Mouse (Mus musculus) ES-E14 (cell line): ENCODE measurements at regions not wholly inside any gene's neighbourhood (a gene's known extent, or its start where the extent isn't known, plus 50 kb on each side); places are given as distances from the start of the nearest gene placed in this dataset.

Source experiments
- DNase-seq: peaks from one replicate; pipeline ENCODE4 v3.0.0-alpha.2; 2013; ENCODE audit warnings: low read depth, low spot score
- H3K27ac ChIP-seq: 2 replicates; pipeline ENCODE4 v1.5.1; 2012; ENCODE audit warnings: low read depth, mild to moderate bottlenecking, low read length, moderate library complexity, mixed read lengths; ENCODE audit not compliant: poor library complexity, insufficient read depth, severe bottlenecking
- H3K36me3 ChIP-seq: 2 replicates; pipeline ENCODE4 v1.6.1; 2012; ENCODE audit warnings: mild to moderate bottlenecking, low read length, moderate library complexity, mixed read lengths; ENCODE audit not compliant: control insufficient read depth, poor library complexity, insufficient read depth, severe bottlenecking
- H3K4me1 ChIP-seq, 2 experiments: fragments of 150-350 bp in 1 of 2; sonication (generic) in 1 of 2; 2 replicates each; pipeline ENCODE4 v1.6.1; 2012; ENCODE audit warnings: low read length in 2 of 2, mild to moderate bottlenecking in 1 of 2, mixed read lengths in 1 of 2; ENCODE audit not compliant: control insufficient read depth in 2 of 2, insufficient read depth in 2 of 2, poor library complexity in 1 of 2
- H3K4me3 ChIP-seq, 2 experiments: fragments of 150-350 bp in 1 of 2; sonication (generic) in 1 of 2; 2 replicates each; pipeline ENCODE4 v1.5.1; 2012; ENCODE audit warnings: low read length in 2 of 2, low read depth in 1 of 2, mild to moderate bottlenecking in 1 of 2, mixed read lengths in 1 of 2; ENCODE audit not compliant: insufficient read depth in 1 of 2, poor library complexity in 1 of 2, severe bottlenecking in 1 of 2
- H3K9ac ChIP-seq: 2 replicates; pipeline ENCODE4 v1.6.1; 2012; ENCODE audit warnings: low read depth, mild to moderate bottlenecking, low read length, mixed read lengths; ENCODE audit not compliant: poor library complexity, insufficient read depth, severe bottlenecking
- H3K9me3 ChIP-seq: fragments of 150-350 bp; sonication (generic); 2 replicates; pipeline ENCODE4 v1.6.1; 2012; ENCODE audit warnings: low read depth, mild to moderate bottlenecking, low read length; ENCODE audit not compliant: control insufficient read depth, insufficient read depth
- CHD2 ChIP-seq: IDR thresholded peaks from 2 replicates; pipeline ENCODE4 v1.6.1; 2014; ENCODE audit warnings: mild to moderate bottlenecking, low read depth, low read length, inconsistent platforms
- HCFC1 ChIP-seq: IDR thresholded peaks from 2 replicates; pipeline ENCODE4 v1.6.1; 2012; ENCODE audit warnings: low read length, inconsistent platforms, borderline replicate concordance; ENCODE audit not compliant: insufficient read depth
- MAFK ChIP-seq: IDR thresholded peaks from 2 replicates; pipeline ENCODE4 v1.6.1; 2014; ENCODE audit warnings: mild to moderate bottlenecking, low read depth, low read length, inconsistent platforms; ENCODE audit not compliant: insufficient read depth
- ZC3H11A ChIP-seq: IDR thresholded peaks from 2 replicates; pipeline ENCODE4 v1.6.1; 2012; ENCODE audit warnings: low read depth, mild to moderate bottlenecking, inconsistent platforms, low read length, borderline replicate concordance
- ZNF384 ChIP-seq: IDR thresholded peaks from 2 replicates; pipeline ENCODE4 v1.6.1; 2012; ENCODE audit warnings: low read depth, low read length, inconsistent platforms
- in situ Hi-C, 2 experiments: fragments of 600-800 bp; cut with MboI; formaldehyde crosslinking; loops; one replicate each; pipeline ENCODE4 v1.15.1; 2025; ENCODE audit warnings: low sequenced_read_pairs in 2 of 2, inconsistent platforms in 1 of 2; ENCODE audit not compliant: unreplicated experiment in 2 of 2

- no peak for TF ChIP-seq CHD2
- no peak for TF ChIP-seq ZNF384
- no peak for TF ChIP-seq ZC3H11A
- no peak for TF ChIP-seq MAFK
- no peak for TF ChIP-seq HCFC1
- no peak overlapping the region for H3K9ac ChIP-seq
- H3K27ac ChIP-seq: no peak overlapping the region
- H3K4me1 ChIP-seq: peaks cover 5 to 16% of the 10 kb centered on the region in 2 experiments; a peak in 2 of 4 replicates
- no peaks in the 10 kb centered on the region; the same call in 1 of the 2 replicates for H3K36me3 ChIP-seq
- H3K4me3 ChIP-seq: no peak overlapping the region
- no peak for DNase-seq
- in situ Hi-C loops: no loop called here
- no peaks in the 10 kb centered on the region for H3K9me3 ChIP-seq
Observed at GRCm38 (mm10) chr1:92343161-92343598, 130.5 kb downstream of the Ndufa10 start.

- H3K9ac ChIP-seq: no peak overlapping the region
- in situ Hi-C loops: no loop called here
- no peak overlapping the region for H3K27ac ChIP-seq
- no peaks in the 10 kb centered on the region for H3K36me3 ChIP-seq
- peaks cover 2 to 10% of the 10 kb centered on the region in 2 experiments; a peak in 1 of 4 replicates for H3K4me1 ChIP-seq
- no peak overlapping the region for H3K4me3 ChIP-seq
- H3K9me3 ChIP-seq: no peaks in the 10 kb centered on the region
- DNase-seq: no peak
- TF ChIP-seq MAFK (no peak), ZNF384 (no peak), HCFC1 (no peak), CHD2 (no peak), ZC3H11A (no peak)
Observed at GRCm38 (mm10) chr1:92341846-92342540, 131.7 kb downstream of the Ndufa10 start.

- Histone ChIP-seq H3K36me3 (no peaks in the 10 kb centered on the region), H3K4me3 (no peak overlapping the region), H3K9me3 (no peaks in the 10 kb centered on the region), H3K27ac (no peak overlapping the region), H3K4me1 (peaks cover 0 to 6% of the 10 kb centered on the region in 2 experiments; a peak in 1 of 4 replicates), H3K9ac (no peak overlapping the region)
- in situ Hi-C loops: no loop called here
- TF ChIP-seq CHD2: no peak
- no peak for TF ChIP-seq MAFK
- no peak for TF ChIP-seq ZC3H11A
- no peak for TF ChIP-seq HCFC1
- no peak for TF ChIP-seq ZNF384
- no peak for DNase-seq
Observed at GRCm38 (mm10) chr1:92340644-92341043, 133.0 kb downstream of the Ndufa10 start.

- no peak for DNase-seq
- in situ Hi-C loops: no loop called here
- Histone ChIP-seq H3K36me3 (no peaks in the 10 kb centered on the region), H3K9me3 (no peaks in the 10 kb centered on the region), H3K4me1 (no peaks in the 10 kb centered on the region), H3K27ac (no peak overlapping the region), H3K9ac (no peak overlapping the region), H3K4me3 (no peak overlapping the region)
- no peak for TF ChIP-seq HCFC1
- TF ChIP-seq ZNF384: no peak
- TF ChIP-seq ZC3H11A: no peak
- no peak for TF ChIP-seq MAFK
- TF ChIP-seq CHD2: no peak
Observed at GRCm38 (mm10) chr1:92338589-92338988, 135.1 kb downstream of the Ndufa10 start.
